Mouse (Mus musculus) lung, postnatal 0 days (tissue): ENCODE measurements around the gene Jak2.

ENCODE experiments used
- CTCF ChIP-seq: IDR thresholded peaks from 2 replicates; pipeline ENCODE4 v1.5.1; 2016; ENCODE audit warnings: antibody characterized with exemption, mild to moderate bottlenecking
- EP300 ChIP-seq: IDR thresholded peaks from 2 replicates; pipeline ENCODE4 v1.6.1; 2016; ENCODE audit warnings: antibody characterized with exemption, mild to moderate bottlenecking, control low read depth

GRCm38 (mm10) chr19:29311791-29312190, 60.2 kb downstream of the Jak2 start:
- TF ChIP-seq CTCF (no peak), EP300 (no peak)
